Mouse (Mus musculus): ENCODE measurements around the gene Cxcr5.

Cxcr5 gene

GRCm38 (mm10) chr9:44479628-44480428 is 81.8 kb downstream of the Cxcr5 start:
- ATAC-seq (ENCODE audit: low TSS enrichment): peak; percentile 71

GRCm38 (mm10) chr9:44478959-44479605 is 82.6 kb downstream of the Cxcr5 start:
- peak; percentile 15; the same call in 1 of the 2 replicates for ATAC-seq (ENCODE audit: low TSS enrichment)

- ATAC-seq (ENCODE audit: low TSS enrichment): no peak
Observed at GRCm38 (mm10) chr9:44478229-44478921, 83.3 kb downstream of the Cxcr5 start.

- ATAC-seq (ENCODE audit: low TSS enrichment): no peak
Observed at GRCm38 (mm10) chr9:44477339-44478228, 84.1 kb downstream of the Cxcr5 start.

GRCm38 (mm10) chr9:44475936-44476335 is 85.7 kb downstream of the Cxcr5 start:
- no peak for ATAC-seq (ENCODE audit: low TSS enrichment)

GRCm38 (mm10) chr9:44474327-44474726 is 87.3 kb downstream of the Cxcr5 start:
- no peak for ATAC-seq (ENCODE audit: low TSS enrichment)

GRCm38 (mm10) chr9:44473184-44473583 is 88.5 kb downstream of the Cxcr5 start:
- no peak for ATAC-seq (ENCODE audit: low TSS enrichment)

GRCm38 (mm10) chr9:44468800-44469199 is 92.9 kb downstream of the Cxcr5 start:
- no peak; the same call in 1 of the 2 replicates for ATAC-seq (ENCODE audit: low TSS enrichment)

- ATAC-seq (ENCODE audit: low TSS enrichment): no peak
Observed at GRCm38 (mm10) chr9:44468224-44468623, 93.5 kb downstream of the Cxcr5 start.

- no peak for ATAC-seq (ENCODE audit: low TSS enrichment)
Observed at GRCm38 (mm10) chr9:44461950-44462349, 99.7 kb downstream of the Cxcr5 start.

Measured in frontal cortex, adult (tissue).